Mouse (Mus musculus): ENCODE results near the gene Abcf2.

DNA sequence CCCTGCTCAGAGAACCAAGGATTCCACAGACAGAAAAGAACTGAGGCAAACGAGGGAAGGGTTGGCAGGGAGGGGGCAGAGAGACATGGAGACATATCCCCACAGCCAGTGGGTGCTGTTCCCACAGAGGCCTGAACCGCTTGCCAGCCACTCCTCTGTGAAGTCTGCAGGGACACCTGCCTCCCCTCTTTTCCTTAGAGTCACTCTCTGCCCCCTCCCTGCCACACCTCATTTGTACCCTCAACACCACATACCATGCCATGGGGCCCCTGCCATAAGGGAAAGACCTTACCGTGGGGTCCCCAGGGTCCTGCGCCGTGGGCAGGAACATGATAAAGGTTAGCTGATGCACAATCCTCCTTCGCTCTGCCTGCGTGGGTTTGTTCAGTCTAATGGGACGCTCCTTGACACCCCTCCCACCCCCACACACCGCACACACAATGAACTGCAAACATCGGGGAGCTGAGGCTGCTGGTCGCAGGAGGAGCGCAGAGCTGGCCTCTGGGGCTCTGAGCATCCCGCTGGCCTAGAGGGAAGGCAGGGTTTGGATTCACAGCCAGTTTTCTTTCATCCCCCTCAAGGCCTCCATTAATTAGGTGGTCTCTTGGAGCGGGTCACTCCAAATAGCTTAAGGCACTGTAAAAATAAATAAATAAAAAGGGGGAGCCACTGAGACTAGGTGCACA is 28.9 kb upstream of the Abcf2 start:
- TF ChIP-seq CTCF (IDR thresholded peaks at IDR 0.05; ENCODE audit: borderline replicate concordance, insufficient read depth, low read depth, low read length) (no peak), POLR2A (IDR thresholded peaks at IDR 0.05; ENCODE audit: borderline replicate concordance, insufficient read depth, low read length) (no peak)

All from cerebellum, adult 2 months (tissue).